Mouse (Mus musculus) megakaryocyte, embryonic 14.5 days (primary cell): Measurements from ENCODE around the gene Ksr1.

Experiments used
- FLI1 ChIP-seq: IDR thresholded peaks from 2 replicates; pipeline ENCODE4 v1.6.1; 2012; ENCODE audit warnings: low read length, inconsistent platforms, mixed read lengths
- GATA1 ChIP-seq: IDR thresholded peaks from 3 replicates; pipeline ENCODE4 v1.6.1; 2012; ENCODE audit warnings: mixed read lengths, low read length, inconsistent platforms, borderline replicate concordance

DNA sequence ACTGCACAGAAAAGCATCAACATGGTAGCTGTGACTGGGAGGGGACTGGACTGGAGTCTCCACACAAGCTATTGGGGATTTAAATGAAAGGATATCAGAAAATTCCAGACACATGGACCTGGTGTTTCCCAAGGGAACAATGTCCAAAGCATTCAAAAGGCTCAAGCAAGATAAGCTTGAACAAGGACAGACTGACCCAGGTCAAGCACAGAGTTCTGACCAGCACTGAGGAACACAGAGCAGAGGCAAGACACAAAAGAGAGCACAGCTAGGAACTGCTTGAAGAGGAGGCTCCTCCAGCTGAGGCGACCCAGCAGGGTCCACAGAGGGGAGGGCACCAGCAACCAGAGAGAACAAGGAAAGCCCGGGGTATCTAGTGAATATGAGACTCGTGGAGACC lies 71.2 kb downstream of the Ksr1 start:
- TF ChIP-seq GATA1: no peak
- no peak for TF ChIP-seq FLI1
